Mouse (Mus musculus): ENCODE measurements at regions not wholly inside any gene's neighbourhood (a gene's known extent, or its start where the extent isn't known, plus 50 kb on each side); places are given as distances from the start of the nearest gene placed in this dataset.

GRCm38 (mm10) chr13:39161980-39162379, 201.3 kb upstream of the Slc35b3 start:
- in situ Hi-C loops (cut with MboI, MseI): no loop called here

- in situ Hi-C loops (cut with MboI, MseI): no loop called here
These were observed 167.3 kb upstream of the Slc35b3 start for GRCm38 (mm10) chr13:39127942-39128341.

- in situ Hi-C loops (cut with MboI, MseI): no loop called here
These were observed 131.4 kb upstream of the Slc35b3 start for GRCm38 (mm10) chr13:39092058-39092457.

- in situ Hi-C loops (cut with MboI, MseI): no loop called here
These were observed 123.9 kb upstream of the Slc35b3 start for GRCm38 (mm10) chr13:39084544-39084943.

- in situ Hi-C loops (cut with MboI, MseI): no loop called here
These were observed 113.5 kb upstream of the Slc35b3 start for GRCm38 (mm10) chr13:39074211-39074610.

GRCm38 (mm10) chr13:39032263-39032662, 71.6 kb upstream of the Slc35b3 start:
- in situ Hi-C loops (cut with MboI, MseI): no loop called here

GRCm38 (mm10) chr13:39020168-39020567, 59.5 kb upstream of the Slc35b3 start:
- in situ Hi-C loops (cut with MboI, MseI): loop anchor here in 1 of 2 experiments (25.0 kb wide), 1 partner anchor 333 kb away; no protein-coding TSS in a partner anchor

GRCm38 (mm10) chr13:39011696-39012095, 51.0 kb upstream of the Slc35b3 start:
- in situ Hi-C loops (cut with MboI, MseI): loop anchor here in 1 of 2 experiments (10.0 to 25.0 kb wide), 2 partner anchors 157 to 324 kb away; no protein-coding TSS in a partner anchor
